Mouse (Mus musculus) gastrocnemius, postnatal 14 days (tissue): Measurements from ENCODE around the gene Hs1bp3. TPM values are rescaled to one million over a fixed set of nuclear protein-coding genes. Genes with fewer than 3 reads are reported as not detected.

Source experiments
- DNase-seq: peaks from one replicate; pipeline ENCODE4 v3.0.0; 2021; ENCODE audit warnings: mixed read lengths
- intact Hi-C: fragments of 180-260 bp; cut with DNase I; formaldehyde crosslinking; loops from one replicate; pipeline ENCODE4 v1.15.1; 2025; ENCODE audit warnings: low total_unique reads
- total RNA-seq, 2 experiments: library from RNA; stranded (reverse); gene quantifications; 2 replicates each; pipeline ENCODE4 v1.2.3; 2021

Gene Hs1bp3
- total RNA-seq, 2 experiments from 2014 or later: 5.0 to 5.9 TPM

DNA sequence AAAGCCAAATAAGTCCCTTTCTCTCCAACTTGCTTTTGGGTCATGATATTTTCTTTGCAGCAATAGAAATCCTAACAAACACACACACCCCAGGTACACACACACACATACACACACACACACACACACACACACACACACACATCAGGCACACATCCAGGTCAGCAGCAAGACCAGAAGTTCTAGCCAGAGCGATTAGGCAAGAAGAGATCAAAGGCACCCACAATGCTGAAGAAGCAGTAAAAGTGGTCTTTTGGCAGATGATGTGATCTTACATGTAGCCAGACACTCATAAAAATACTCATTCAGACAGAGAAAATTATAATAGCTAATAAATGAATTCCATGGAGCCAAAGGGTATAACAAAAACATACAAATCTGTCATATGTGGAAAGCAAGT, 41.0 kb downstream of the Hs1bp3 start:
- DNase-seq: no peak
- intact Hi-C loops: no loop called here

DNA sequence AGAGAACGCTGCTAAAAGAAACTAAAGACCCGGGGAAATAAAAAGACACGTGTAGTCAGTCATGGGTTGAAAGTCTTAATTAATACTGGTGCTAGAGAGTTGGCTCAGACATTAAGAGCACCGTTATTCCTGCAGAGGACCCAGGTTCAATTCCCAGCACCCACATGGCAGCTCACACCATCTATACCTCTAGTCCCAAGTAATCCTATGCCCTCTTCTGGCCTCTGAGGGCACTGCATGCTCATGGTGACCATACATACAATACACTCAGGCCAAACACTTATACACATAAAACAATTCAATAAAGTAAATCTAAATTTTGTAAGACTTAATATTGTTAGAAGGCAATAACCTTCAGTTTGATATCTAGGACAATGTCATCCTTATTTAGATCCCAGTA, 41.8 kb downstream of the Hs1bp3 start:
- no peak for DNase-seq
- intact Hi-C loops: no loop called here

DNA sequence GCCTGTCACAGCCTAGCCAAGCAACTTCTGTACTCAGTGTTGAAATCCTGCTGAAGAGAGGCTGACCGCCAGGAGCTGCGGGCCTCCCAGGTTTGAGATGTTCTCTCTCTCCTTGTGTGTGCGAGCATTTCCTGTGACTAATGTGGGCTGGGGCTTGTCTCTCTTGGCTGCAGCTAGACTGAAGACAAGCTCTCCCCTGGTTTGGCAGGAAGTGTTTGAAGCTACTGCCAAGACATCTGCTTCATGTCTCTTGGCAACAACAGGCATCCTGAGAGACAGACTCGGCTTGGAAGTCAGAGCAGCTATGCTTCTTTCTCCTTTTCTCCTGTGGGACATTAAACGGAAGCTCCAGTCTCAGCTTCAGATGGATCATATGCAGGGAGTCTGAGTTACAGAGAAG, 44.2 kb downstream of the Hs1bp3 start:
- intact Hi-C loops: no loop called here
- DNase-seq: peak; percentile 80

DNA sequence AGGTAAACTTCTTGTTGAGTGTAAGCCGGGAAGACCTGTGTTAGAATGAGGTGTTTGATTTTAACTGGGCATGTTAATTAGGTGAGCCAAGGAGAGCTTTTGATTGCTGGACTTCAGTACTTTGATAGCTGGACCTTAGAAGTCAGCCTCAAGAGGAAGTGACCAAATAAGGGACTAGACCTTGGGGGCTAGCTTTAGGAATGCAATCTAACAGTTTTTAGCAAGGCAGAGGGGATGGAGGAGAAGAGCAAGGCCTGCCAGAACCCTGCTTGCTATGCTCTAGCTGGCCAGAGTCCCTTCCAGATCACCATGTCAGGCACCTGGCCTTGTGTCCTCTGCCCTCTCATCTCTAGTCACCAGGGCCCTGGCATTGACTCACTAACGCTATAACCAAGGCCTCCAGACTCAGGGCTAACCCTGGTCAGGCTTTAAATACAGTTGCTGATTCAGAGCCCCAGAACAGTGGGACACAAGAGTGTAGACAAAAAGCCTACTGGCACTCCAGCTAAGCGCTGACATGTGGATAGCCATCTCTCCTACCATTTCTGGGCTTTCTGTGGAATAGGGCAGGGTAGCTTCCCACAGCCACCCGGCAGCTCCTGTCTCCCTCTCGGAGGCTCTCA, 45.2 kb downstream of the Hs1bp3 start:
- DNase-seq: no peak
- intact Hi-C loops: no loop called here

DNA sequence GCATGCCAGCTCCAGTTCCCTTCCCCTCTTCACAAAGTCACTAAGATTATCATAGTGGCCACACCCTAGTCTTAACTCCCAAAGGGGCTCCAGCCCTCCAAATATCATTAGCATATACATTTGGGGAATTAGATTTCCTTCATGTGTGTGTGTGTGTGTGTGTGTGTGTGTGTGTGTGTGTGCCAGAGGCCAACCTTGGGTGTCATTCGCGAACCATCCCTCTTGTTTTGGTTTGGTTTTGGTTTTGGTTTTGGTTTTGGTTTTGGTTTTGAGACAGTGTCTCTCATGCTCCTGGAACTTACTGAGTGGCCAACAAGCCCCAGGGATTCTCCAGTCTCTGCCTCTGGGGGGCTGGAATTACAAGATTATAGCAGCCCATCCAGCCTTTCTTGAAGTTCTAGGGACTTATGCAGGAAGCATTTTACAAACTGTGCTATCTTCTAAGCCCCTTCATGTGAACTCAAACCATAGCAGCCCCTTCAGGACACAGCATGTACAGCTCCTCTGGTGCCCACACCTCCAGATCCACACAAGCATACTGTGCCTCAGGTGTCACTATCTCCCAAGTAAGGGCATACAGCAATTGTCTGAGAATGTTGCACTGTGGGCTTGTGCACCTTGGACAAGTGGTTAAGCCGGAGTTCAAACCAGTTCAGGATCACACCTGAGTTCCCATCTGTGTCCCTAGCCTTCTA, 46.3 kb downstream of the Hs1bp3 start:
- intact Hi-C loops: no loop called here
- no peak for DNase-seq

DNA sequence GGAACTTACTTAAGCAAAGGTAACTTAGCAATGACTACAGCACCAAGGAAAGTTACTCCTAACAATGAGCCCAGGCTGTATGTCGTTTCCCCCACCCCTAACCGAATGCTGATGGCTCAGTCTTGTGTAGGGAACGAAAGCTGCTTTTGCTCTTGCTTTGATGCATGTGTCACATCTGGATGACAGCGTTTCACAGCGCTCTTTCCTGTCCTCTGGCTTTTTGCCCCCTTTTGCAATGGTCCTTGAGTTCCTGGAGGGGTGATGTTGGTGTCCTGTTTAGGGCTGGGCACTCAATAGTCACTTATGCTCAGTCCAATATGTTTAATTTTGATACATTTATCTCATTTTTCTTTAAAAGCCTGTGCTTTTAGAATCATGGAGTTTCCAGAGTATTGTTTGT, 48.6 kb downstream of the Hs1bp3 start:
- intact Hi-C loops: no loop called here
- no peak for DNase-seq

DNA sequence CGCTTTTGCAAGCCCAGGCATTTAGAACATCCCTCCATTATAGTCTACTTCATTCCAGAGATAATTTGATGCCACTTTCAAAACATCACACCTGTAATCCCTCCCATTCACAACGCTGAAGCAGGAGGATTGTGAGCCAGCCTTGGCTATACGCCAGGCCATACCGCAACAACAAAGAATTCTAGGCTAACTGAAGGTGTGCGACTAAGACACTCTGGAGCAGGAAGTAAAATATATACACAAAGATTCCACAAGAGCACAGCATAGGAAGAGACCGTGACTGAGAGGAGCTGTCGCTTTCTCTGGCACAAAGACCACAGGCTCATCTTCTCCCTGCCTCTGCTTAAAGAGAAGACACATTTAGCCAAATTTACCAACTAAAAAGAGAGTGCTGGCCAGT, 49.2 kb downstream of the Hs1bp3 start:
- intact Hi-C loops: no loop called here
- DNase-seq: no peak

DNA sequence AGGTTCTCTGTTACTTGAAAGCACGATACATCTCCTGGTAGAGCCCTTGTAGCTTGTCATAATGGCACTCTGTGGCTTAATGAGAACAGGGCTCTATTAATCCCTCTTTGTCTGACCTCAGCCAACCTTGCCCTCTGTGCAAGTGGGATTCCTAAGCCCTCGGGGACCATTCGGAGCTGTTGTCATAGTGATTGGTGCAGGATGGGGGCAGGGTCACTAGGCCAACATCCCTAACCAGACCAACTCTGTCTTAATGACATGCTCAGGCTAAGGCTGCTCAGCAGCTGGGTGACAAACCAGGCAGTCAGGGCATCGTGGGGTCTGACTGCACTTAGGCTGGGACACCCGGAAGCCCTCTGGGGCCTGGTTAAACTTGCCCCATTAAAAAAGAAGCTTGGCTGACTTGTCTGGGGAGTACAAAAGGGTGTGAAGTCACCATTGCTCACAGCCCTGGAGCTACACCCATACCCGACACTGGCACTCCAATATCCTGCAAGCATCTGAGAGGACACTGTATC, 51.1 kb downstream of the Hs1bp3 start:
- intact Hi-C loops: no loop called here

DNA sequence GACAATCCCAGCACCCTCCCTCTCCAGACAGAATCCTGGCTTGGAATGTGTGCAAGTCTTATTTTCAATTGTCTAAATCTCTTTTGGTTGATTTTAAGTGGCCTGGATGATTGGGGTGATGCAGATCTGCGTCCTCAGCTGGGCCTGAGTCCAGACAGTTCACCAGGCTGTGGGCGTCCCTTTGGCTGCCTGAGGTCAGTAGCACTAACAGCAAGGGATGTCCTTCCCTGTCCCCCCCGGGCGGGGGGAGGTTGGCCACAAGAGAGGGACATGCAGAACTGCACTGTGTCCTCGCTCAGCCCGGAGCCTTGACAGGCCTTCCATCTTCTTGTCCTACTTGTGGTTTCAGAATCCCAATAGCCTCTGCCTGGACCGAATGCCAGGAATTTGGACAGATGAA, 52.1 kb downstream of the Hs1bp3 start:
- intact Hi-C loops: no loop called here
- DNase-seq: no peak

More for the DNA sequence above, 51.1 kb downstream of the Hs1bp3 start:
- no peak for DNase-seq

DNA sequence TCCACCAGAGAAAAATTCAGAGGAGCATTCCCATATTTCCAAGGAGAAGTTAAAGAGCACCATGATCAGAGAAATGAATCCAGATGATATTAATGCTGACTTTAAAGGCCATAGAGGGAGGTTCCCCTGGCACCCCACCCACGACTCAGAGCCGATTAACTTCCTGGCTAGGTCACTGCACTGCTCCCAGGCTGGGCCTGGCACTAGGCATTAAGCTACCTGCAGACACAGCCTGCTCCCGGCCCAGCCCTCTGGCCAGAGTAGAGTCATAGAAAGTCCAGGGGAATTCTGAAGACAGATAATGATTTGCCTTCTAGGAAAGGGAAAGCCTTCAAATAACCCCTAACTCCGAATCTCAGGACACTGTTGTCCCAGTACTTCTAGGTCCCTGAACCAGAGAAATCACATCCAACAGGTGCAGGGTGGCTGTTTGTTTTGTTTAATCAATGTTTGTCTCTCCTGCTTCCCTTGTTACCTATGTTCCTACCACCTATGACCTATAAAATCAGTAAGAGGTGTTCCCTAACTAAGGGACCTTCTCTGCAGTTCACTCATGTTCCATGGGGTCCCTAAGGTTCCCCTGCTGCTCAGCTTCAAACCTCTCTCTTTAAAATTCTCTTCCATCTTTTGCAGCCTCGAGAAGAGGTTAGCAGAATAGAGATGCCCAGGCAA, 52.8 kb downstream of the Hs1bp3 start:
- DNase-seq: no peak
- intact Hi-C loops: no loop called here

DNA sequence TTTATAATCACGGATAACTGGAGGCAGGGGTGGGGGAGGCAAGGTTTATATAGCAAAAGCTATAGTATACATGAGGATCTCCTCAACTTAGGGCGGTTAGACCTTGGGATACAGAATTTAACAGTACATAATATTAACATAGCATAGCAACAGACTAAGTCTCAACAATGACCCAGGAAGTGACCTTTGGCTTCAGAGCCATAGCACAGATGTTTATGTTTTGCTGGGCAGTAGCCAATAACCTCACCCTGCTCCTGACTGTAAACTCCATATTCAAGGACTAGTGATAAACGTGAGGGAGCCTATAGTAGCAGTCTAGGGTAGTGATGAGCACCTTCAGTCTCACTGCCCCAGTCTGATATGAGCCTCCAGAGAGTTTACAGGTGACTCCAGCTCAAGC, 53.5 kb downstream of the Hs1bp3 start:
- intact Hi-C loops: no loop called here
- DNase-seq: no peak

DNA sequence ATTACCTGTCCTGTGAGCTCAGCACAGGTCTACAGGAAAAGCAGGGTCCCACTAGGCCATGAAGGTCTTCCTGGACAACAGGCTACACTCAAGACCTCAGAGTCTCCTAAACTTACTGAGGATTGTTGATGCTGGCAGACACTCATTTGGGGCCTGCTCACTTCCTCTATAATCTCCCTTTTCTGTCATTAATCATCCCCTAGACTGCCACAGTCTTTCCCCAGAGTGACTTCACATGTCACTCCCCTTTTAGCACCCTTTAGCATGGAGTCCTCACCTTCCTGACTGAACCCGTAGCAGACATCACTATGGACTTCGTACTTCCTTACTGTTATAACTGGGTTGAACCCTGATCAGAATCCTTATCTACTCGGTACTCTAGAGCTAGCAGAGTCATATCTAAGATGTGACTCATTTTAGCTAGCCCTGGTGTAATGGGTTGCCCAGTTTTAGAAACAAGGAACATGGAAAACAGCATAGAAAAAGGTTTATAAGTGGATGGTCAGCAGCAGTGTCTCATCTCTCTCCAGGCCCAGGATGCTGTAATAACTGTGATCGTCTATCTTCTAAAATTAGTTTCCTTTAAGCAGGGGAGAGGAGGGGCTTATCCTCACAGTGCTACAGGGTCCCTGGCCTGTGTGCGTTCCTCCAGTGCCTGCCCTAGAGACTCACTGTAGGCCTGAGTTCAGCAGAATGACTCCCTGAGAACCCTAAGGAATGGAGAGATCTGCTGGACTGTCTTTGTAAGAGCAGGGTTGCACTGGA, 58.7 kb downstream of the Hs1bp3 start:
- no peak for DNase-seq
- intact Hi-C loops: no loop called here

DNA sequence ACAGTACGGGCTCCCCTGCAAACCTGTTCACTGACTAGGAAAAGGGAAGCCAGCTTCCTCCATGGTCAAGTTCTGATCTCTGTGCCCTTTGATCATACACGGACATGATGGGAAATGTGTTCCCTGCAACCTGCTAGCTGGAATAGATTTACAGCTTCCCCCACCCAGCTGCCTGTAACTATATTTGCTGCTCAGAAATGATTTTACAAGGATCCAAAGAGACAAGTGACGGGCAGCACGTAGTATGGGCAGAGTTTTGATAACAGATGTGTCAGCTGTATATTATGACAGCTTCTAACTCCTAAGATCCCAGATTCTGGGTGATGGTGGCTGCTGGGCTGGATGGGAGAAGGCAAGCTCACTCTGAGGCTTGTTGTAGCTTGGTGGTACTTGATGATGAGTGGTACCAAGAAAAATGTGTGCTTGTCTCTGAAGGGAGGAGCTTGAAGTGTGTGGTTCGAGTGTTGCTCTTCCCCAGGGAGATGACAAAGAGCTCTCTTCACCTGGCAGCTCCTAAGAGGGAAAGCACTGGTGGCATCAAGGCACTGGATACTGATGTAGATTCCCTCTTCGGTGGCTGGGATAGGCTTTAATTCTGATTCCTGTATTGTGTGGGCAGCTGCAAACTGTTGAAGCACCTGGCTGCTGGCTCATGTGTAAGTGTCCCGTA, 59.4 kb downstream of the Hs1bp3 start:
- intact Hi-C loops: no loop called here
- no peak for DNase-seq

DNA sequence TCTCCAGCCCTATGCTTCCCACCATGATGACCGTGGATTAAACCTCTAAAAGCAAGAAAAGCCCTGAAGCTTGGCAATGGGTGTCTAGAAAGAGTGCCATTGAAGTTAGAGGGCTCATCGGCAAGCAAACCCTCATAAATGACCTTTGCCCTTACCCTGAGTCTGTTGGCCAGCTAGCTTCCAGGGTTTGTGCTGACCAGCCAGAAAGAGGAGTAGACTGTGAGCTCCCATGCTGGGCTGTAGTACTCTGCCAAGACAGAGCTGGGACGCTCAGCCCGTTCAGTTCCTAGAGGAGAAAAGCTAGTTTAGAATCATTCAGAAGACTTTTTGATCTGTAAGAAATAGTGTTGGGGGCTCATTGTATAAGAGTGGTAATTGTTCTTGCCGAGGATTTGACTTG, 60.5 kb downstream of the Hs1bp3 start:
- intact Hi-C loops: no loop called here
- DNase-seq: no peak

DNA sequence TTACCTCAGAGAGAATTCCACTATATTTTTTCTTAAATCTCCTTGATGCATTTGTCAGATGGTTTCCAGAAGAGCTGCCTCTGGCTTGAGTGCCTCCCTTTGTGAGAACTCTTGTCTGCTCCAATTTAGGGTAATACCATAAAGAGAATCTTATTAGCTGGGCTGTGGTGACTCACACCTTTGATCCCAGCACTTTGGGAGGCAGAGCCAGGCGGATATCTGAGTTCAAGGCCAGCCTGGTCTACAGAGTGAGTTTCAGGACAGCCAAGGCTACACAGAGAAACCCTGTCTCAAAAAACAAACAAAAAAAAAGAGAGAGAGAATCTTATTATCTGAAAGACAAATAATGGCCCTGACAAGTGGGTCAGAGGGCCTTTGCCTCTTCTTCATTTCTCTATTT, 63.9 kb downstream of the Hs1bp3 start:
- intact Hi-C loops: no loop called here

DNA sequence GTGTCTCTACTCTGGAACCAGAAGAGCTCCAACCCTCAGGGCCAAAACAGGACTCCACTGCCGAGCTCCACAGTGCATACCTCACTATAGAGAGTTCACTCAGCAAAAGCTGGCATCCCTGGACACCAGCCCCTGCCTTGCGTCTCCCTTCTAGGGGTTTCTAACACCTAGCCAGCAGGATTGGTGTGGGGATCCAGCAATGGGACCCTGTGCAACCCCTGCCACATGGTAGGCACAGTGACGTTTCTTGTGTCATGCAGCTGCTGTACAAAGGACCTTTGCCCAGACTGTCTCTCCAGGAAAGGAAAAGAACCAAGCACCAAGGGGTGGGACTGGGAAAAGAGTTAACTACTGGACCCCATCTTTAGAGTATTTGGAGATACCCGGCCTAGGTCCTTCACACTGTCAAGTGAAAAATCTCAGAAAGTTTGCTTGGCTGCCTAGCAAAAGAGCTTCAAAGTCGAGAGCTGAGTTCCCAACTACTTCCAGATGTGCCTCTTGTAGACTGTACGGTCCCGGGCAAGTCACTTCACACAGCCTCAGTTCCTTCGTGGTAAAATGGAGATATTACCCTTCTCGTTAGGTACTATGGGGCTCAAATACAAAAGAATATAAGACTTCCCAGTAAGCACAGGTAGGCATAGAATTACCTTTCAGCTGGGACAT, 64.9 kb downstream of the Hs1bp3 start:
- intact Hi-C loops: no loop called here
- no peak for DNase-seq

More for the DNA sequence above, 63.9 kb downstream of the Hs1bp3 start:
- no peak for DNase-seq

DNA sequence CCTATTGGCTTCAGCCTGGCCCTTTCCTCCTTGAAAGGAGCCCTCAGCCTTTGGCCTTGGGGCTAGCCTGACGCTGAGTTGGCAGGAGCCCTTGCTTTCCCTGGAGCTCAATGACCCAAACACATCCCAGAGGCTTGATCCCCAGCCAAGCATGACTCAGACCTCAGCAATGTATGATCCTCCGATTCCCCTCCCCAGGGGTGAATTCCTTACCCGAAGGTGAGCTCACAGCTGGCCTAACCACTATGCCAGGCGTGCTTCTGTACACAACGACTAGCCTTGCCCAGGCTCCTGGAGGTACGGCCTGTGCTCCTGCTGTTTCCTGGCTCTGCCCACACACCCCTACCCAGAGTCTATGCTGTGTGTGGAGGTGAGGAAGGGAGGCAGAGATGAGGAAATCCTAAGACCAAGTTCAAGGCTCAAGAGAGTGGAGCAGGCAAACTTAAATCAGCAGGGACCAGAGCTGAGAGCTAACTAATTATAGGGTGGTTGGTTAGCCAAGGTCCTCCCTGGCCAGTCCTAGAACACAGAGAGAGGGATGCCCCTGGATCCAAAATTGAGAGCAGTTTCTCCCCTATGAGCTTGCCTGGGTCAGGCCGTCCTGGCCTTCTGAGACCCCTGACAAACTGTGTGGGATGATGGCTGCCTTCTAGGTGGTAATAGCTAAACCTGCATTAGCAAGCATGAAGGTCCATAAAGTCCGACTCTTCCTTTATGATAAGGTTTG, 66.7 kb downstream of the Hs1bp3 start:
- peak; percentile 71 for DNase-seq
- intact Hi-C loops: no loop called here

DNA sequence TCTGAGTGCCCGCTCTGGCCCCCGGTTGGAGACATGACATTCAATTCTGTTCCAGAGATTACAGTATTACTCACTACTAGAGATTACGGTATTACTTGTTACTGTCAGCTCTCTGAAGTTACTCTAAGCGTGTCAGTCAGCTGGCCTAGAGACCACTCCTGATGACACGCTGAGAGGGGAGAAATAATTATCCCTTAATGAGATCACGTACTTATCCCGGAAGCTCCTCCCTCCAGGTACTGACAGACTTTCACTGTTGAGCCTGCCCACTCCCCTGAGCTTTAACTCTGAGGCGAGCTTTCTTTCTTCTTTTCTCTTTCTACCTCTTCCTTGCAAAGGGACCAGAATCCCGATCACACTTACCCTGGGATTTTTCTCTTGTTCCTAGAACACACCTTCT, 67.7 kb downstream of the Hs1bp3 start:
- intact Hi-C loops: no loop called here
- no peak for DNase-seq
